Mouse (Mus musculus): ENCODE measurements around the gene Tmem132c.

- TF ChIP-seq CTCF (IDR thresholded peaks at IDR 0.05; ENCODE audit: low read depth, low read length) (no peak), POLR2A (IDR thresholded peaks at IDR 0.05; ENCODE audit: extremely low read depth, insufficient read depth, low read length) (no peak)
Observed at GRCm38 (mm10) chr5:127253263-127253662, 11.7 kb downstream of the Tmem132c start.
